Mouse (Mus musculus): ENCODE data around the gene Btrc. TPM values are rescaled to one million over a fixed set of nuclear protein-coding genes. Genes with fewer than 3 reads are reported as not detected.

Gene Btrc
- total and polyA plus RNA-seq, 3 experiments: 11.4 to 83.6 (median 26.9) TPM

- Histone ChIP-seq H3K27me3 (ENCODE audit: insufficient read depth, low read length) (peaks cover 53% of the 10 kb centered on the region), H3K4me1 (ENCODE audit: insufficient read depth, low read depth, low read length) (peaks cover 28% of the 10 kb centered on the region), H3K9me3 (replicated peaks) (no peaks in the 10 kb centered on the region), H3K36me3 (replicated peaks) (peaks cover 2% of the 10 kb centered on the region), H3K4me3 (ENCODE audit: low read depth, low read length) (no peak overlapping the region)
- TF ChIP-seq GATA2 (IDR thresholded peaks at IDR 0.05; ENCODE audit: borderline replicate concordance, low read depth, low read length) (no peak), POLR2AphosphoS5 (IDR thresholded peaks at IDR 0.05; ENCODE audit: insufficient replicate concordance, low read depth, low read length) (no peak), TAL1 (conservative IDR thresholded peaks at IDR 0.05; ENCODE audit: low read depth, low read length) (no peak), CTCF (IDR thresholded peaks at IDR 0.05; ENCODE audit: low read depth, low read length) (no peak), GATA1 (IDR thresholded peaks at IDR 0.05; ENCODE audit: borderline replicate concordance, low read length) (no peak)
- DNase-seq (ENCODE audit: low spot score) (no peak), ATAC-seq (ENCODE audit: extremely low read depth, insufficient number of reproducible peaks, low FRiP score, poor library complexity, severe bottlenecking) (no peak)
These were observed 172.4 kb downstream of the Btrc start for GRCm38 (mm10) chr19:45535929-45536328.

GRCm38 (mm10) chr19:45537505-45537904, 174.0 kb downstream of the Btrc start:
- peaks cover 68% of the 10 kb centered on the region for H3K27me3 ChIP-seq (ENCODE audit: insufficient read depth, low read length)
- no peaks in the 10 kb centered on the region for H3K36me3 ChIP-seq (replicated peaks)
- H3K4me3 ChIP-seq (ENCODE audit: low read depth, low read length): no peak overlapping the region
- no peak for ATAC-seq (ENCODE audit: extremely low read depth, insufficient number of reproducible peaks, low FRiP score, poor library complexity, severe bottlenecking)
- no peak for TF ChIP-seq GATA1 (IDR thresholded peaks at IDR 0.05; ENCODE audit: borderline replicate concordance, low read length)
- TF ChIP-seq CTCF (IDR thresholded peaks at IDR 0.05; ENCODE audit: low read depth, low read length): peak; percentile 58
- DNase-seq (ENCODE audit: low spot score): peak; percentile 52
- H3K4me1 ChIP-seq (ENCODE audit: insufficient read depth, low read depth, low read length): peaks cover 42% of the 10 kb centered on the region
- no peaks in the 10 kb centered on the region for H3K9me3 ChIP-seq (replicated peaks)

- DNase-seq (ENCODE audit: low spot score): no peak
- H3K27me3 ChIP-seq (ENCODE audit: insufficient read depth, low read length): peaks cover 58% of the 10 kb centered on the region
- H3K36me3 ChIP-seq (replicated peaks): no peaks in the 10 kb centered on the region
- TF ChIP-seq TAL1 (conservative IDR thresholded peaks at IDR 0.05; ENCODE audit: low read depth, low read length) (no peak), GATA2 (IDR thresholded peaks at IDR 0.05; ENCODE audit: borderline replicate concordance, low read depth, low read length) (no peak), POLR2AphosphoS5 (IDR thresholded peaks at IDR 0.05; ENCODE audit: insufficient replicate concordance, low read depth, low read length) (no peak), CTCF (IDR thresholded peaks at IDR 0.05; ENCODE audit: low read depth, low read length) (no peak), GATA1 (IDR thresholded peaks at IDR 0.05; ENCODE audit: borderline replicate concordance, low read length) (no peak)
- peak overlapping the region; percentile 72; the same call in 1 of the 2 replicates for H3K4me3 ChIP-seq (ENCODE audit: low read depth, low read length)
- ATAC-seq (ENCODE audit: extremely low read depth, insufficient number of reproducible peaks, low FRiP score, poor library complexity, severe bottlenecking): no peak
- H3K4me1 ChIP-seq (ENCODE audit: insufficient read depth, low read depth, low read length): peaks cover 56% of the 10 kb centered on the region
- H3K9me3 ChIP-seq (replicated peaks): no peaks in the 10 kb centered on the region
These were observed 177.3 kb downstream of the Btrc start for GRCm38 (mm10) chr19:45540657-45541408.

GRCm38 (mm10) chr19:45541409-45542041, 178.0 kb downstream of the Btrc start:
- peak overlapping the region; percentile 72 for H3K4me3 ChIP-seq (ENCODE audit: low read depth, low read length)
- no peaks in the 10 kb centered on the region for H3K36me3 ChIP-seq (replicated peaks)
- no peaks in the 10 kb centered on the region for H3K9me3 ChIP-seq (replicated peaks)
- ATAC-seq (ENCODE audit: extremely low read depth, insufficient number of reproducible peaks, low FRiP score, poor library complexity, severe bottlenecking) (no peak), DNase-seq (ENCODE audit: low spot score) (peak; percentile 57)
- TF ChIP-seq TAL1 (conservative IDR thresholded peaks at IDR 0.05; ENCODE audit: low read depth, low read length) (no peak), POLR2AphosphoS5 (IDR thresholded peaks at IDR 0.05; ENCODE audit: insufficient replicate concordance, low read depth, low read length) (no peak), GATA1 (IDR thresholded peaks at IDR 0.05; ENCODE audit: borderline replicate concordance, low read length) (no peak), CTCF (IDR thresholded peaks at IDR 0.05; ENCODE audit: low read depth, low read length) (no peak), GATA2 (IDR thresholded peaks at IDR 0.05; ENCODE audit: borderline replicate concordance, low read depth, low read length) (no peak)
- H3K27me3 ChIP-seq (ENCODE audit: insufficient read depth, low read length): peaks cover 59% of the 10 kb centered on the region
- H3K4me1 ChIP-seq (ENCODE audit: insufficient read depth, low read depth, low read length): peaks cover 56% of the 10 kb centered on the region

GRCm38 (mm10) chr19:45542061-45542460, 178.5 kb downstream of the Btrc start:
- DNase-seq (ENCODE audit: low spot score): no peak
- H3K4me3 ChIP-seq (ENCODE audit: low read depth, low read length): peak overlapping the region; percentile 72
- peaks cover 58% of the 10 kb centered on the region for H3K4me1 ChIP-seq (ENCODE audit: insufficient read depth, low read depth, low read length)
- no peaks in the 10 kb centered on the region for H3K9me3 ChIP-seq (replicated peaks)
- no peaks in the 10 kb centered on the region for H3K36me3 ChIP-seq (replicated peaks)
- H3K27me3 ChIP-seq (ENCODE audit: insufficient read depth, low read length): peaks cover 60% of the 10 kb centered on the region
- ATAC-seq (ENCODE audit: extremely low read depth, insufficient number of reproducible peaks, low FRiP score, poor library complexity, severe bottlenecking): no peak
- TF ChIP-seq GATA2 (IDR thresholded peaks at IDR 0.05; ENCODE audit: borderline replicate concordance, low read depth, low read length) (no peak), GATA1 (IDR thresholded peaks at IDR 0.05; ENCODE audit: borderline replicate concordance, low read length) (no peak), TAL1 (conservative IDR thresholded peaks at IDR 0.05; ENCODE audit: low read depth, low read length) (no peak), POLR2AphosphoS5 (IDR thresholded peaks at IDR 0.05; ENCODE audit: insufficient replicate concordance, low read depth, low read length) (no peak), CTCF (IDR thresholded peaks at IDR 0.05; ENCODE audit: low read depth, low read length) (no peak)

GRCm38 (mm10) chr19:45544152-45544924, 180.8 kb downstream of the Btrc start:
- peaks cover 60% of the 10 kb centered on the region for H3K27me3 ChIP-seq (ENCODE audit: insufficient read depth, low read length)
- H3K4me1 ChIP-seq (ENCODE audit: insufficient read depth, low read depth, low read length): peaks cover 72% of the 10 kb centered on the region
- H3K36me3 ChIP-seq (replicated peaks): no peaks in the 10 kb centered on the region
- TF ChIP-seq TAL1 (conservative IDR thresholded peaks at IDR 0.05; ENCODE audit: low read depth, low read length) (no peak), POLR2AphosphoS5 (IDR thresholded peaks at IDR 0.05; ENCODE audit: insufficient replicate concordance, low read depth, low read length) (no peak), CTCF (IDR thresholded peaks at IDR 0.05; ENCODE audit: low read depth, low read length) (no peak), GATA1 (IDR thresholded peaks at IDR 0.05; ENCODE audit: borderline replicate concordance, low read length) (no peak), GATA2 (IDR thresholded peaks at IDR 0.05; ENCODE audit: borderline replicate concordance, low read depth, low read length) (no peak)
- DNase-seq (ENCODE audit: low spot score) (peak; percentile 61), ATAC-seq (ENCODE audit: extremely low read depth, insufficient number of reproducible peaks, low FRiP score, poor library complexity, severe bottlenecking) (peak; percentile 28; the same call in 1 of the 2 replicates)
- no peaks in the 10 kb centered on the region for H3K9me3 ChIP-seq (replicated peaks)
- peak overlapping the region; percentile 68; the same call in 1 of the 2 replicates for H3K4me3 ChIP-seq (ENCODE audit: low read depth, low read length)

Data from G1E (cell line).